Mouse (Mus musculus) testis, postnatal 14 days (tissue): ENCODE measurements at regions not wholly inside any gene's neighbourhood (a gene's known extent, or its start where the extent isn't known, plus 50 kb on each side); places are given as distances from the start of the nearest gene placed in this dataset.

Experiments
- DNase-seq: peaks from one replicate; pipeline ENCODE4 v3.0.0; 2021; ENCODE audit warnings: low spot score

DNA sequence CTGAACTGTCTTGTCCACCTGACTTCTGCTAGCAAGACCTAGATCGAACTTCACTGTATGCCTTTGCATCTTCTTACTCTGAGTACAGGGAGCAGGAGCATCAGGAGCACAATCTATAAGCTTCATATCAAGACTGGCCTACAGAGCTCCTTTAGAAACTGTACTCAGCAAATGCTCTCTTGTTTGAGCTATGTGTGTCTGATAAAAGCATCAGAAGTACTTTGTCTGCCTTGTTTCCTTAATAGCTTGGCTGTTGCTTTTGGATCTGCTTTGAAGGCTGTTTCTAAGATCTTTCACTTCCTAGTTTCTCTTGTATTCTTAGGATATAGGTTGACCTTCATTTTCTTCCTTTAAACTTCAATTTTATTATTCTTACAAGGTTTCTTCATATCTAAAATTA lies 175.3 kb upstream of the Cypt12 start:
- no peak for DNase-seq

DNA sequence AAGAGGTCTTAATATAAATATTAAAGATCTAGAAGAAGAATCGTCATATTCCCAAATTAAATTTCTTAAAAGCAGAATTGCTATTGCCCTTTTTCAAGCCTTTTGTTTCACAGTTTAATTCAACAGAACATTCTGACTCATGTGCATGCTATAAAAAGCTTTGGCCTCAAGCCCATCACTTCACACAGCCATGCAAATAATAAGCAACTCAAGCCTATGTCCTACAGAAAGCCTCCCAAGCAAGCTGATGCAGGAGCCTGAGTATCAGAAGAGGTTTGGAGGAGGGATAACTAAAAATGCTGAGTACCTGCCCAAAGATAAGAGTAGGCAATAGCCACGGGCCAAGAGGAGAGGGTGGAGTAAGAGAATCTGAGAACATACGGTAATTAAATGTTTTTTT lies 169.1 kb upstream of the Cypt12 start:
- DNase-seq = no peak

DNA sequence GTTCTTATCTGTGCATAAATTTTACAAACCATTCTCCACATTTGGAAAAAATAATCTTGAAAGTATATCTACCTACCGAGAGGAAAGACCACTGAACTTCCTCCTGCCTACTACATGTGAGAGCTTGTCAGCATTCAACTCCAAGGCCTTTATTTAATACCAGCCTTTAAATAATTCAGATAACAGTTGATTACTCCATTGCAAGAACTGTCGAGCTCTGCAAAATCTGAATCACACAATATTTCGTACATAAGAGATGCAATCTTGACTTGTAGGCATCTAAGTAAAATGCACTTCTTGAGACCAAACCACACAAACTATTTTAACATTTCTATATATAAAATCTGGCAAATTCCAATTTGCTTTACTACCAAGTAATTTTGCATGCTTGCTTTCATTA lies 164.1 kb upstream of the Cypt12 start:
- no peak for DNase-seq

DNA sequence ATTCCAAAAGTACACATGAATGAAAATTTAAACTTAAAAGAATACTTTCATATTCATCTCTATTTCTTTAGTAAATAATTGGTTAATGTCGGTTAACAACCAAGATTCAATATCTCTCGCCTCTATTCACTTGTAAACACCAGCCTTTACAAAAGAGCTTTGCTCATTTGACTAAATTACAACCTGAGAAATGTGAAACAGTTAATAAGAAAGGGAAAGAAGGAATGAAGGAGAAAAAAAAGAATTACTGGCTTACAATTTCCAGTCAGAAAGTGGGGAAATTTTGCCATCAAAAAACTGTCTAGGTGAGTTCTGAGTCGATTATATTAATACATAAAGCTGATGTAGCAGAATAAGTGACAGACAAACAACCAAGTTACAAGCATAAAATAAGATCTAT lies 163.6 kb upstream of the Cypt12 start:
- DNase-seq = no peak

DNA sequence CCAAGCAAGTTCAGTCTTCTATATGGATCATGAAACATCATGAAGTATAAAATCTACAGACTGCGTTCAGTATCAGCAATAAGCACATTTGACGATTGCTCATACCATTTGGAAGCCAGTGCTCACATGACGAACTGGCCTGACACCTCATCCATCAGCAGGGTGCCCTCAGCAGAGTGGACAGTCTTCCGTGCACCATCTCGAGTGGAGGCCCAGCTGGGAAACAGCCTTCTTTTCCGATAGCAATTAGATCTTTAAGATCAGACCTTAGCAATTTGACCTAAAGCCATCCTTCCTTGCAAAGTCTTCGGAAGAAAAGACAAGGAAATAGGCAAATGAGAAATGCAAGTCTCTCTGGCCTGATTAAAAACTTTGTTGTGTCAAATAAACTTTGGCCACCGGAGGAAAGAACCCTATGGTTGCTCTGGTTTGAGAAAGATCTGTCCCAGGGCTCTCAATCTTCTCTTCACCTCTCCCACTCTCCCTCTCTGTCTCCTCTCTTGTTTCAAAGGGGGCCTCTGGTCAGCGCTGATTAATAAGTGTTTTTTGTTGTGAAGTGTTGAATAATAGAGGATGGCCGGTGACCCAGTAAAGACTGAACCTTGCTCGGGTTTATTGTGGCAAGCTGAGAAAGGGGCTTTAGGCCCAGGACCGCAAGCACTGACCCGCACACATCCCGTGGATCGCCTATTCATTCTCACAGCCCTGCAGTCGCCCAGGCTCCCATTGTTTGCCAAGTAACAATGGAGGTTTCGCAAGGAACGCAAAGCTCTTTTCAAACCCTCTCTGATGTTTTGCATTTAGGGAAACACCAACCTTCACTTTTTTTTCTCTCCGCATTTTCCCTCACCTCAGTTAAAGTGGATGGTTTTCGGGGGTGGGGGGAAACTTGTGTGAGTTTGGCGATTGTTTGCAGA lies 162.8 kb upstream of the Cypt12 start:
- DNase-seq = no peak

DNA sequence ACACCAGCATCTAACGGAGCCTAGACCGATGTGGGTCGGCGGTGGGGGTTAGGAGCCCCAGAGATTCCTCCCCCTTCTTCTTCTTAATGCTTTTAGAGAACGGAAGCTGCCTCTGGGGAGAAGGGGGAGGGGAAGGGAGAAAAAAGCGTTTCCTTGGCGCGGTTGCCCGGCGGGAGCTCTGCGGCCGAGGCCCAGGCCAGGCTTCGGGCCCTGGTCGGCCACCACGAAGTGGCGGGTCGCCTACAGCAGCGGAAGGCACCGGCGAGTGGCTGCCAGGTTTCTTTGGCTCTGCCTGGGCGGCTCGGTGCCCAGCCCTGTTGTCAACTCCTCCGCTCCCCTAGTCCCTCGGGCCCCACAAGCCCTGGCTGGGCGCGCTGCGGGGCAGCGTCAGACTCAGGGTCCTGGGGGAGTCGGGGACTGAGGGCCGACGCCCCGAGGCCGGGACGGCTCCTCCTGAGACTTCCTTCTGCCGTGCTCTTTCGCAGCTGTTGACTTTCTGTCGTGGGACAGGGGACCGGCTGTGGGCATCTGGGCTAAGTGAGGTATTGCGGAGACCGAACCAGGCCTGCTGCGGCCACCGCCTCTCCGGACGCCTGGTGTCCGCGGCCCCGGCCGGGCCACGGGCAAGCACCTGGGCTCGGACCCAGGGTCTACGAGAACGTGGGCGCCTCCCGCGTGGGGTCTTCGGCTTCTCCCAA lies 162.0 kb upstream of the Cypt12 start:
- peak; percentile 36 for DNase-seq

DNA sequence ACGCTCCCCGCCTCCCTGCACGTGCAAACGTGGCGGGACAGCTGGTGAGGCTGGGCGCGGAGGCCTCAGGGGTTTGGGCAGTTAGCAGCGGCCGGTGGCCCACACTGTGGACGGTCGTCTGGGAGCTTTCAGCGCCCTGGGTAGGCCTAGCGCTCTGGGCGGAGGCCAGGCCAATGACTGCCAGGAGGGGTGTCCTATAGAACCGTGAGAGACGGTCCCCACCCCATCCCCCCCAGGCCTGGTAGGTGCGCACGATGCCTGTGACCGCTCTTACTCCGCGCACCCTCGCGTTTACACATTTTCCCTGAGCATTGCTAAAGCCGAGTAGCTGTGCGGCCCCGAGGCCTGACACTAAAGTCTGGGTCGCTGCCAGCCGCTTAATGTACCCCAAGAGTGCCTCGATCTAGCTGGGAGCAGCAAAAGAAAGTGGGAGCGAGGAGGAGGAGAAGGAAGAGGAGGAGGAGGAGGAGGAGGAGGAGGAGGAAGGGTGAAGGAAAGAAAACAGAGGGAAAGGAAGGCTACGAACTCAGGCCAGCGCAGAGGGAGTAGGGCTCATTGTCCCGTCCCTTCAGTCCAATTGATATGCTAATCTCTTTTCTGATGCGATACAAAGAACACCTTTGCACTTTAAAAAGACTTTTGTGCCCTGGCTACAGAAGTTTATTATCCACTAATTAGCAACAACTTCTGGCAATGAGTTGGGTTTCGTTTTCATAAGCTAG lies 161.3 kb upstream of the Cypt12 start:
- peak; percentile 33 for DNase-seq

DNA sequence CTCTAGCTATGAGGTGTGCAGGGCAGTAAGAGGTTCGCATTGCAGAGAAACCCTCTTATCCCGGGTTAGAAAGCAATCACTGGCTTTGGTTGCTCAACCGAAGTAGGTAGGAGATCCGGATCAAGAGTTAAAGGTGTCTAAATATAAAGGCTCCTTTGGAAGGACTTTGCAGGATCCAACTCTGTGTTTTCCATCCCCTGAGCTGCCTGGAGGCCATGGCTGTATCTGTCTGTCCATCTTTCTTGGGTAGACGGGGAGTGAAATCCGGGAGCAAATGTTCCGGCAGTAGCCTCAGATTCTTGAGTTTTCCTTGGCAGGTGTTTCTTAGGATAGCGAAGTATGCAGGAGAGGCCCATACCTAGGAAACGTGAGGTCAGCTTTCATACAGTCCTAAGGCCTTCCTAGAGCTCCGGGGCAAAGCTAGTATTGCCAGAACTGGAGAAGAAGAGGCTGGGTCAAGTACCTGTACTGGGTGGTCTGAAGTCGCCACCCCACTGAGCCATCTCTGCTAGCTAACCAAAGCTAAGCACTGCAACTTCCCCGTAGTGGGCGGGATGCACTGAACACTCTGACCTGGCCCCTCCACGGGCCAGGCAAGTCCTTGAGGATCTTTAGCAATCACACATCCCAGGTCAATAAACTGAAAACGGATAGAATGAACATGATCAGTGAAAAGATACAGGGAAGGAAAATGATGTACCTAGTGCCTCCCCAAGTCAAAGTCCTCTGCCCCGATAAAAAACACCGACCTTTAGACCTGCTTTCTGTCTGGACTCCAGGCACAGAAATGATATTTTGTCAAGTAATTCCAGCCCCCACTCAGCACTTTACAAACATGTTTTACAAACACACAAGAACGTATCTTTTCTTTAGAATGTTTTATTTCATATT lies 160.5 kb upstream of the Cypt12 start:
- no peak for DNase-seq

DNA sequence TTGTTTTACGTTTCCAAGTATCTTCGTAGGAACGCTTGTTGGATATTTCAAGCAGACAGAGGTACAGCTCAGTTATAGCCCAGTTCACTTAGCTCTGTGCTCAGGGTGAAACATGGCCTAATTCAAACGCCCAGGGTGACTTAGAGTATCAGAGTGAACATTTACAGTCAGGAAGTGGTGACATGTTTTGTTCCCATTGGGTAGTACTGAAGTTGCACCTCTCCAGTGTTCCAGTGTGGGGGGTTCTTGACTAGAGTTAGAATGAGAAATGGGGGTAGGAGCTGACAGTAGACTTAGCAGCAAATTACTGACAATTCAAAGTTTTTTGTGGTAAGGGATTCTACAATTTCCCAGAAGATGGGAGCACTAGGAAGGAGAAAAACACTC lies 159.9 kb upstream of the Cypt12 start:
- DNase-seq = no peak

DNA sequence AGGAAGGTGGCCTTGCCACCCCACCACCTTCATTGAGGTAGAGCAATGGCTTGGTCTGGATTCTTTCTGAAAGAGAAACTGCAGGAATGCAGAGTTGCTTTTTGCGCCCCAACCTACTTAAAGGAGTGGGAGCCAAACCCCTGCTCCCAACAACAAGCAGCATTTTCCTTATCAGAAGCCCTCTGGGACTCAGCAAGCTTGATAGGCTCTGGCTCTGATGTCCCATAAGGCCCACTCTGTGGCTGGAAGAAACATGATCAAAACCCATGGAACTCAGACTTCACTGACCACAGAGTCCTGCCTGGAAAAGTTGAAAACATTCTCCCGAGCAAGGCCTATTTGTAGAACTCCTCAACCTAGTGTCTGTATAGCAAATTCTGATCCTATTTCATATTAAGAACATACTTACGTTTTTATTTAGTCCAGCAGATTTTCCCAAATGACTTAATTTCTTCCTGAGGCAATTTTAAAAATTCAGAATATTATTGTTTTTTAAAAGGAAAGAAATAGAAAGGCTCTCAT lies 159.4 kb upstream of the Cypt12 start:
- DNase-seq = no peak

DNA sequence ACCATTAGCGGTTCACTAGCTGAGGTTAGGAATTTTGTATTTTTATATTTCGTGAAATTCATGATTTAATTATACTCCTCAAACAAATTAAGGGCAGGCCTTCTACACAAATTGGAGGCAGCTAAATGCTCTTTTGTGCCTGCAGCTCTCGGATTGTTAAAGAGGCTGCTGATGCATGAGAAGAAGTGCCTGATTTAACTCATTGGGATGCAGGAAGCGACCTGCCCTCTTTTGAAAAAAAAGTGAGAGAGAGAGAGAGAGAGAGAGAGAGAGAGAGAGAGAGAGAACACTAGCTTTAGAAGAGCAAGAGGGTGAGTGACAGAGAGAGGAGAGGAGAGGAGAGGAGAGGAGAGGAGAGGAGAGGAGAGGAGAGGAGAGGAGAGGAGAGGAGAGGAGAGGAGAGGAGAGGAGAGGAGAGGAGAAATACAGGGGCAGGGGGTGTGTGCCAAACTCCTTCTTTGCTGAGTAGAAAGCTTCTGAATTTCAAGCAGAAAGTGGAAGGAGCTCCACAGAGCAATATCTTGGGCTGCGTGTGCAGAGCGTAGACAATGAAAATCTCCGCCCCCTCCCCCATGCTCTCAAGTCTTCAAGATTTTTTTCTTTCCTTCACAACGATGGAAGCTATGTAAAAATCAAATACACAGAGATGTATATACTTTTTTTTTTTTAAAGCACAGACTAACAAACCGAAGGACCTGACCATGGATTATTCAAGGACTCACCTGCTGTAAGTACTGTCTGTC lies 158.6 kb upstream of the Cypt12 start:
- no peak for DNase-seq

DNA sequence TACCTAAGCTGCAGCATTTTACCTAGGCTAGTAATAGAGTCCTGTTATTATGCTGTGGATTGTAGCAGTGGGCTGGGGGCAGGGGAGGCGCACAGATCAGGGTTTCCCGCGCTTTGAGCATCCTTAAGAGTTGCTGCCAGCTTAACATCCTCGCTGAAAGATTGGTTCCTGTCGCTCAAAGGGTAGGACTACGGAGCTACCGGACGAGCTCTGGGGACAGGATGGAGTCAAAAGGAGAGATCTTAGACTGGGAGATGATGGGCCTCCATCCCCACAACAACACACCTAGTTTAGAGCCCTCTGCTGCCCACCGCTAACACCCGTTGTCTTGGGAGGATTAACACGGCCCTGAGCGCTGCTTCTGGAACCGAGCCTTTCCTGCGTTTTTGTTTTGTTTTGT lies 157.9 kb upstream of the Cypt12 start:
- DNase-seq = no peak

DNA sequence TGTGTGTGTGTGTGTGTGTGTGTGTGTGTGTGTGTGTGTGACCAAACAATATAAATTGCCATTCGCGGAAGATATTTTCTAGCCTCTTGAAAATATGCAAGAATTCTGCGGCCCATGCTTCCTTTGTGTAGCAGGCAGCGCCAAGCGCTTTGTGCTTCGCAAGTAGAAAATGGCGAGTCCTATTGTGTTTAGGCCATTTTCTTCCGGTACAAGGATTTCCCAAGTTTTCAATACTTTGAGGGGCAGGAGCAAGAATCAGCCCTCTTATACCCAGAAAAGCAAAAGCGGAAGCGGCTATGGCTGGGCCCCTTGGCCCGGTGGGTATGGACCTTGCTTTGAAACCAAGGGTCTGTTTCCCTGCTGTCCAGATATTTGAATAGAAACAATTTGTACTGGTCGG lies 157.4 kb upstream of the Cypt12 start:
- no peak for DNase-seq

DNA sequence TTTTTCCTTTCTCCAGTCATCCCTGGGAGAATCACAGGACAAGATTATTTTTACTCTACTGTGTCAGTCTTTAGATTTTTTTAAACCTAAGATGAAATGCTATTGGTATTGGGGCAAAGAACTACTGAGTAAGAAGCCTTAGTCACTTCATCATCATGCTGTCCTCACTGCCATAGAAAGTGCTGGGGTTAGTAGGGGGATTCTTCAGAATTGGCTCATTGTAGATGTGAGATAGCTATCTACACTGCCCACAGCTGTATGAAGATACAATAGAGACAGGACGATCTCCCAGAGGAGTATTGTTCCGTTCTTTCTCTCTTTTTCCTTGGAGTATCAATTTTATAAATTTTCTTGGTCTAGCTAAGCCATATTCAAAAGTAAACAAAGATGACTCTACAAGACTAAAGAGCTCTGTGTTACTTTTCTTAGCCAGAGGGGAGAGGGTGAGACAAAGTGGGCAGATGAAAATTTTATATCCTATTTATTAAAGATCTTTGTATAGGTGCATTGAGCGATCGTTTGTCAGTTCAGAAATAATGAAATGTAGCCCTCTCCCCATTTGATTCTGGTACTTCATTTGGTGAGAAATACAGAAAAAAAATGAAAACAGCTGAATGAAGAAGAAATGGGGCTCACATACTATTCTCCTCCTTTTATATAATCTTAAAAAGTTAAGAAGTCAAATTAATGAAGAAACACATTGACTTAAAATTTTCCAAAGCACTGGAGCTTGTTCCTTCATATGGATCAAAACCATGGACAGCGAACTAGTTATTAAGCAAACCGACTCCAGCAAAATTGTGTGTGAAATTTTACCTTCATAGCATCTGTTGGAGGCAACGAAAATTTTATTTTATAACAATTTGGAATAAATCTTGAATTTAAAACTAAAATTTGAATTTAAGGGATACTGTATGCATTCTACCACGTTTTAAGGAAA lies 156.6 kb upstream of the Cypt12 start:
- DNase-seq = no peak

DNA sequence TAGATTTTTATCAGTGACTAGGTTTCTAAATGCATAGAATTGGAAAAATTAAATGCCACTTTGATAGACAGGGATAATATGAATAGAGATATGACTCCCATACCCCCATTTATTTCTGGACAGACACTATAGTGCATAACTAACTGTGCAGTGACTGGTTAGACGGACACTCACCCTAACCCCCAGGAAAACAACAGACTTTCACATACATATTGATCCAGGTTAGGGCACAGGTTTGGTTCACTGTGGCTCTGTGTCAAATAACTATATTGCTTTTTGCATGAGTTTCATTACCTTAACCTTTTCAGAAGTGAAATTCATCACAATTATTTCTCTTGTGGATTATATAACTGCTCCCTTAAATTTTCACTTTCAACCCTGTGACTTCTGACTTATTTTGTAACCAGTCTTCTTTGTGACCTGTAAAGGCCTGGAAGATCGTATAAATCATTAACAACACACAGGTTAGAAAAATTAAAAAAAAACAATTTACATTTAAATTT lies 155.6 kb upstream of the Cypt12 start:
- DNase-seq = no peak

DNA sequence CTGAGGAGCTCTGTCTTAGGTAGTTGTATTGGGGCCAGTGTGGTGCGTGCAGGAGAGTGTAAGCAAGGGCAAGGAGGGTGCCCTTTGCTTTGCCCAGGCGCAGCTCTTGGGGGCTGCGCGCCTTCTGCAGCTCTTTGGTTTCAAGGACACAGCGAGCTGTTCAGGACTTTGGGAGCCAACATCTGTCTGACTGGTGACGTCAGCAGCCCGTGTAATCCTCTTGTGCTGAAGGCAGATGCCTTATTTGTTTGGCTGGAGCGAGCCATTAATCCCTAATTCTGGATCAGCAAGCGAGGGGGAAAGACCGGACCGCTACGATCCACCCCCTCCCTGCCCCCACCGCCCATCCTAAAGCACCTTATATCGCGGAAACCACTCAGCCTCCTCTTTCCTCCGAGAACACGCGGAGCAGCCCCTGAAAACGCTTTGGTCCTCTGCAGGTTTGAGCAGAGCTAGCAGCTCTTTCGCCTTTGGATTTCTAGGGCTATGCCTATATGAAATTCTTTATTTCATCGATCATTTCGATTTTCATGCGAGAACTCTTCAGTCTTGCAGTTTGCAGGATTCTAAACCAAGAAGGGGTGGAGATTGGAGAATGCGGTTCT lies 154.5 kb upstream of the Cypt12 start:
- no peak for DNase-seq

DNA sequence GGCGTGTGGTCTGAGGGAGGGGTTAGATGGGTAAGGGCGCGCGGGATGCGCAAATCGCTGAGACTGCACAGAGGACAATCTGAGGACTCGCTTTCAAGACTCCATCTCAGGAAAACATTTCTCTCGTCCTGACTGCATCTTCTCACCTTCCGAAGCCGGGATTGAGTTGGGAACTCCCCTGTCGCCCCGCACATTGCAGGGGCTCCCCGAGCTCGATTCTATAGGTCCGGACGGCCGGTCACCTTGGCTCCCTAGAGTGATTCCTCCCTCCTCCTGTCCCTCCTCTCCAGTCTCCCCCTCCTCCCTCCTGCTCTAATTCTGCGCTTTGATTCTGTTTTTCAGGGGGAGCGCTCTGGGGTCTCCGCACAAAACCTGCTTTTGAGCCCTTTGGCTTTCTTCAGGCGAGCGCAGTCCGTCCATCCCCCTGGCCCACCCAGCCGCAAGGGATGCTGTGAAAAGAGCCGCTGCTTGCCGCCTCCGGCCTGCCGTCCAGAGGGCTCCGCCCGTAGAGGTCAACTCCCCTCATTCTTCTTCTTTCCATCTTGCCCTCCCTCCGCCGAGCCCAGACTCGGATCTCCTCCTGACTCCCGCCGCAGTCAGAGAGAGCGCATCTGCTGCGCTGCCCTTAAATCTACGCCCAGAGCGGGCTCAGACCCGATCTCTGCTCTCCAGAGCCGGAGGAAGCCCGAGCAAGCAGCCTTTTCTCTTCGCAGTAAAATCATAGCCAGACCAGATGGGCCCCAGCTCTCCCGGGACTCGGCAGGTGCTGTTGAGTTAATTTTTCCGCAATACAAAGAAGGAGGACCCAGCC lies 153.8 kb upstream of the Cypt12 start:
- no peak for DNase-seq
